Mouse (Mus musculus) ES-E14 (cell line): ENCODE measurements around the gene 4921536K21Rik. TPM values are rescaled to one million over a fixed set of nuclear protein-coding genes. Genes with fewer than 3 reads are reported as not detected.

Experiments used
- DNase-seq: peaks from one replicate; pipeline ENCODE4 v3.0.0-alpha.2; 2013; ENCODE audit warnings: low read depth, low spot score
- H3K27ac ChIP-seq: 2 replicates; pipeline ENCODE4 v1.5.1; 2012; ENCODE audit warnings: low read depth, mild to moderate bottlenecking, low read length, moderate library complexity, mixed read lengths; ENCODE audit not compliant: poor library complexity, insufficient read depth, severe bottlenecking
- H3K36me3 ChIP-seq: 2 replicates; pipeline ENCODE4 v1.6.1; 2012; ENCODE audit warnings: mild to moderate bottlenecking, low read length, moderate library complexity, mixed read lengths; ENCODE audit not compliant: control insufficient read depth, poor library complexity, insufficient read depth, severe bottlenecking
- H3K4me1 ChIP-seq, 2 experiments: fragments of 150-350 bp in 1 of 2; sonication (generic) in 1 of 2; 2 replicates each; pipeline ENCODE4 v1.6.1; 2012; ENCODE audit warnings: low read length in 2 of 2, mild to moderate bottlenecking in 1 of 2, mixed read lengths in 1 of 2; ENCODE audit not compliant: control insufficient read depth in 2 of 2, insufficient read depth in 2 of 2, poor library complexity in 1 of 2
- H3K4me3 ChIP-seq, 2 experiments: fragments of 150-350 bp in 1 of 2; sonication (generic) in 1 of 2; 2 replicates each; pipeline ENCODE4 v1.5.1; 2012; ENCODE audit warnings: low read length in 2 of 2, low read depth in 1 of 2, mild to moderate bottlenecking in 1 of 2, mixed read lengths in 1 of 2; ENCODE audit not compliant: insufficient read depth in 1 of 2, poor library complexity in 1 of 2, severe bottlenecking in 1 of 2
- H3K9ac ChIP-seq: 2 replicates; pipeline ENCODE4 v1.6.1; 2012; ENCODE audit warnings: low read depth, mild to moderate bottlenecking, low read length, mixed read lengths; ENCODE audit not compliant: poor library complexity, insufficient read depth, severe bottlenecking
- H3K9me3 ChIP-seq: fragments of 150-350 bp; sonication (generic); 2 replicates; pipeline ENCODE4 v1.6.1; 2012; ENCODE audit warnings: low read depth, mild to moderate bottlenecking, low read length; ENCODE audit not compliant: control insufficient read depth, insufficient read depth
- CHD2 ChIP-seq: IDR thresholded peaks from 2 replicates; pipeline ENCODE4 v1.6.1; 2014; ENCODE audit warnings: mild to moderate bottlenecking, low read depth, low read length, inconsistent platforms
- HCFC1 ChIP-seq: IDR thresholded peaks from 2 replicates; pipeline ENCODE4 v1.6.1; 2012; ENCODE audit warnings: low read length, inconsistent platforms, borderline replicate concordance; ENCODE audit not compliant: insufficient read depth
- MAFK ChIP-seq: IDR thresholded peaks from 2 replicates; pipeline ENCODE4 v1.6.1; 2014; ENCODE audit warnings: mild to moderate bottlenecking, low read depth, low read length, inconsistent platforms; ENCODE audit not compliant: insufficient read depth
- ZC3H11A ChIP-seq: IDR thresholded peaks from 2 replicates; pipeline ENCODE4 v1.6.1; 2012; ENCODE audit warnings: low read depth, mild to moderate bottlenecking, inconsistent platforms, low read length, borderline replicate concordance
- ZNF384 ChIP-seq: IDR thresholded peaks from 2 replicates; pipeline ENCODE4 v1.6.1; 2012; ENCODE audit warnings: low read depth, low read length, inconsistent platforms
- in situ Hi-C, 2 experiments: fragments of 600-800 bp; cut with MboI; formaldehyde crosslinking; loops; one replicate each; pipeline ENCODE4 v1.15.1; 2025; ENCODE audit warnings: low sequenced_read_pairs in 2 of 2, inconsistent platforms in 1 of 2; ENCODE audit not compliant: unreplicated experiment in 2 of 2
- total RNA-seq: library from RNA; depleted of rRNA; stranded (reverse); fragments of 300-350 nt; gene quantifications from 2 replicates; pipeline ENCODE4 v1.2.3, GENCODE M21; 2012

4921536K21Rik gene
- total RNA-seq, 1 experiment = 0.22 TPM

DNA sequence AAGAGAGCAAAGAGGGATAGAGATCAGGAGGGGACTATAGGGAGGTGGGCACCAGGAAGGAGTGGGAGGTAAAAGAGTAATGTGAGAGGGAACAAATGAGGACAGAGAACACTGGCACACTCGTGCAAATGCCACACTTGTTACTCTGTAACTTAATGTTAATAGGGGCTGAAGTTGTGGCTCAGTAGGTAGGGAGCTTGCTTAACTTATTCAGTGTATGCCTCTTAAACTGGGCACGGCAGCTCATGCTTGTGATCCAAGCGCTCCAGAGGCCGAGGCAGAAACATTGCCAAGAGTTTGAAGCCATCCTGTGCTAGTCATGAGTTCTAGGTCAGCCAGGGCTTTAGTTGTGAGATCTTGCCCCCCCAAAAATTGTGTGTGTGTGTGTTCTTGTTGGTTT lies 40.2 kb upstream of the 4921536K21Rik start:
- peaks cover 4 to 21% of the 10 kb centered on the region in 2 experiments; a peak in 3 of 4 replicates for H3K4me1 ChIP-seq
- H3K4me3 ChIP-seq = no peak overlapping the region
- TF ChIP-seq HCFC1 = no peak
- no peak for TF ChIP-seq CHD2
- TF ChIP-seq MAFK = no peak
- no peak for DNase-seq
- no peak overlapping the region for H3K27ac ChIP-seq
- no peaks in the 10 kb centered on the region for H3K9me3 ChIP-seq
- no peak overlapping the region for H3K9ac ChIP-seq
- in situ Hi-C loops = no loop called here
- no peaks in the 10 kb centered on the region for H3K36me3 ChIP-seq

DNA sequence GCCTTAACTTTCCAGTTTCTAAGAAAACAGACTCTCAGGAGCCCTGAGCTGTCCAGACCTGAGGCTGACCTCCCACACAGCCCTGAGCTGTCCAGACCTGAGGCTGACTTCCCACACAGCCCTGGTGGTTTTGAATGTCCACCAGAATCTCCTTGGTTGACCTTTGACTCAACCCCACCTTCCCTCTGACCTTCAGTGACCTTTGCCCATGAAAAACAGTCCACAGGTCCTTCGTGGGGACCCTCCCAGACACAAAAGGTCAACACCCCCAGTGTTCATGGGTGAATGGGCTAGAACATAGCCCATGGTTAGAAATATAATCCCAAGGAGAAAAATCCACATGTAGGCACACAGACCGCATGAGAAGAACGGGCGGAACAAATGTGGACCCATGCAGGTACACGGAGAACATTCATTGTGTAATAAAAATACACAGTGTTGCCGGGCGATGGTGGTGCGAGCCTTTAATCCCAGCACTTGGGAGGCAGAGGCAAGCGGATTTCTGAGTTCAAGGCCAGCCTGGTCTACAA lies 38.9 kb upstream of the 4921536K21Rik start:
- in situ Hi-C loops = no loop called here

DNA sequence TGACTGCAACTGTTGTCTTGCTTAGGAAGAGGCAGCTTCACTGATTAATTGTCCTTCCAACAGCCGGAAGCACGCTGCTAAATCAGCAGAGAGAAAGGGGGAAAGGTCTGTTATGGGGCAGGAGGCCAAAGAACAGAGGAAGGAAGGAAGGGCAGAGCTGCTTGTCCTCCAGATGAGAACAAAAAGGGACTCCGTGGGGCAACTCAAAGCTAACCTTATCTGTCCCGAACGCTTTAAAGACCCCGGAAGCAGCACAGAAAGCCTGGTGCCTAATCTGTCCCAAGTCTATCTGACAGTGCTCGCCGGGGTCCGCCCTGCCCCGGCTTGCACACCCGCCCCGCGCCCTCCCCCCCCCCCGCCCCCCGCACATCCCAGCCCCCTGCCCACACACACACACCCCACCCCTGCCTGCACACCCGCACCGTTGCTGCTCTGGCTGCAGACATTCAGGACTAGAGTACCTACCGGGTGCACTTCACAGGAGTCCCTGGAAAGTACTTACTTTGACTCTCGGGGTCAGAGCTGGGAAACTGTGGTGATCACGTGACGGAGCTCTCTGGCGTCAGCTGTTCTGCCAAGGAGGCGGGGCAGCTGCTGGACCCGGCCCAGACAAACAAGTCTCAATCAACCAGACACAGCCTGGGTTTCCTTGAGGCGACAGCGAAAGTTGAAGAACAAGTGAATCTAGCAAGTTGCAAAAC lies 36.8 kb upstream of the 4921536K21Rik start, which contains the start of gene Tcn2:
TSS of gene Tcn2 (minus strand) at position 649 of the 701 bp plus-strand sequence.
- DNase-seq = peak; percentile 78
- in situ Hi-C loops = no loop called here
- H3K9ac ChIP-seq = peak within 1 kb of the TSS; percentile 46
- TF ChIP-seq ZC3H11A (no peak), CHD2 (no peak), HCFC1 (no peak), MAFK (no peak), ZNF384 (no peak)
- H3K4me1 ChIP-seq = peaks cover 4 to 16% of the 10 kb centered on the region in 2 experiments; a peak in 3 of 4 replicates
- peak within 1 kb of the TSS; percentile 69 to 75 for H3K4me3 ChIP-seq
- 0 out of 2 replicates have a peak, but pooled peaks cover 2% of the 10 kb centered on the region for H3K36me3 ChIP-seq
- H3K9me3 ChIP-seq = no peaks in the 10 kb centered on the region
- H3K27ac ChIP-seq = peak within 1 kb of the TSS; percentile 22; the same call in 1 of the 2 replicates

More for the DNA sequence above, 38.9 kb upstream of the 4921536K21Rik start:
- Histone ChIP-seq H3K9ac (no peak overlapping the region), H3K27ac (no peak overlapping the region), H3K9me3 (no peaks in the 10 kb centered on the region), H3K36me3 (no peaks in the 10 kb centered on the region), H3K4me1 (peaks cover 4 to 21% of the 10 kb centered on the region in 2 experiments; a peak in 3 of 4 replicates), H3K4me3 (no peak overlapping the region)
- DNase-seq = no peak
- TF ChIP-seq CHD2 = no peak
- no peak for TF ChIP-seq ZNF384
- TF ChIP-seq ZC3H11A = no peak
- TF ChIP-seq MAFK = no peak
- TF ChIP-seq HCFC1 = no peak

DNA sequence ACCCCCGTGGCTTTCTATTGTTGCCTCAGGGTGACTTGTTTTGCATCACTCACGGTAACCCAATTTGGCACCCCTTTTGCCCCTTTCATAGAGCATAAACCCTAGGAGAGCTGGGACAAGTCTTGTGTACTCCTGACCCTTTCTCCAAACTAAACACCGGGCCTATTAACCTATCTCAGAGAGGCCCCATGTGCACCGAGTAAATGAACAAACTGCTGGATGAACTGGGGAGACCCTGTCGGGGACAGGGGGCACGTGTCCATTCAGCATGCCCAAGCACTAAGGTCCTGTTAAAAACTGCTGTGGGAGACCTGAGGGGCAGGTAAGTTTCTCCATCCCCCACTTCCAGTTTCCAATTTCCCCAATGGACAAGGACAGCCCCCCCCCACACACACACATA lies 36.0 kb upstream of the 4921536K21Rik start:
- Histone ChIP-seq H3K9me3 (no peaks in the 10 kb centered on the region), H3K4me1 (peaks cover 4 to 14% of the 10 kb centered on the region in 2 experiments; a peak in 3 of 4 replicates), H3K27ac (no peak overlapping the region), H3K9ac (no peak overlapping the region), H3K36me3 (peaks cover 2% of the 10 kb centered on the region; the same call in 1 of the 2 replicates), H3K4me3 (peak overlapping the region; percentile 69 to 75; a peak in 3 of 4 replicates)
- no peak for TF ChIP-seq HCFC1
- TF ChIP-seq MAFK = no peak
- TF ChIP-seq ZNF384 = no peak
- no peak for TF ChIP-seq ZC3H11A
- TF ChIP-seq CHD2 = no peak
- in situ Hi-C loops = no loop called here
- DNase-seq = no peak

DNA sequence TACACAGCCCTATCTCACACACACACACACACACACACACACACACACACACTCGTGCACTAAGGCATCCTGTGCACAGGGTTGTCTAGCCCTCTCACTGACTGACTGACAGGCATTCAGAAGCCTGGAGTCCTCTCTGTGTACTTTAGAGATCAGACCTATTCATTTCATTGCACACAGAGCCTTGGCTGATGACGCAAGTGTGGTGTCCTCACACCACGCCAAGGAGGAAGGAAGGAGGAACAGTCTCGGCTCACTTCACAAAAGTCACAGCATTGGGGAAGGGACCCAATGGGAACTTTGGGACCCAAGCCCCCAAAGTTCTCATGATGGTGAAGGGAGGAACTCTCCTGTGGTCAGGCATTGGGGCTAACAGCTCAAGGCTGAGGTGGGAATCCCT lies 35.1 kb upstream of the 4921536K21Rik start:
- Histone ChIP-seq H3K4me3 (no peak overlapping the region), H3K9me3 (no peaks in the 10 kb centered on the region), H3K36me3 (peaks cover 2% of the 10 kb centered on the region; the same call in 1 of the 2 replicates), H3K27ac (no peak overlapping the region), H3K9ac (no peak overlapping the region), H3K4me1 (peaks cover 4 to 14% of the 10 kb centered on the region in 2 experiments; a peak in 3 of 4 replicates)
- no peak for DNase-seq
- in situ Hi-C loops = no loop called here
- no peak for TF ChIP-seq ZNF384
- TF ChIP-seq MAFK = no peak
- TF ChIP-seq CHD2 = no peak
- TF ChIP-seq ZC3H11A = no peak
- TF ChIP-seq HCFC1 = no peak
